Mouse (Mus musculus): ENCODE measurements around the gene Exoc3l.

The Exoc3l gene

GRCm38 (mm10) chr8:105295895-105296573 is at the start of gene Exoc3l:
TSS of gene Exoc3l (minus strand) at chr8:105296101.
- ATAC-seq (ENCODE audit: insufficient number of reproducible peaks, low FRiP score, low TSS enrichment), result no peak

- ATAC-seq (ENCODE audit: insufficient number of reproducible peaks, low FRiP score, low TSS enrichment), result no peak
Measured at GRCm38 (mm10) chr8:105345061-105345975, 49.4 kb upstream of the Exoc3l start.

- ATAC-seq (ENCODE audit: insufficient number of reproducible peaks, low FRiP score, low TSS enrichment), result no peak
Measured at GRCm38 (mm10) chr8:105343791-105344574, 48.1 kb upstream of the Exoc3l start.

- ATAC-seq (ENCODE audit: insufficient number of reproducible peaks, low FRiP score, low TSS enrichment), result no peak
Measured at GRCm38 (mm10) chr8:105342768-105343167, 46.9 kb upstream of the Exoc3l start.

GRCm38 (mm10) chr8:105341399-105341798 is 45.5 kb upstream of the Exoc3l start:
- no peak for ATAC-seq (ENCODE audit: insufficient number of reproducible peaks, low FRiP score, low TSS enrichment)

- ATAC-seq (ENCODE audit: insufficient number of reproducible peaks, low FRiP score, low TSS enrichment), result no peak
Measured at GRCm38 (mm10) chr8:105339886-105340635, 44.2 kb upstream of the Exoc3l start.

GRCm38 (mm10) chr8:105338992-105339391 is 43.1 kb upstream of the Exoc3l start:
- ATAC-seq (ENCODE audit: insufficient number of reproducible peaks, low FRiP score, low TSS enrichment), result no peak

GRCm38 (mm10) chr8:105336373-105337130 is 40.7 kb upstream of the Exoc3l start:
- ATAC-seq (ENCODE audit: insufficient number of reproducible peaks, low FRiP score, low TSS enrichment), result no peak

GRCm38 (mm10) chr8:105332523-105332922 is 36.6 kb upstream of the Exoc3l start:
- ATAC-seq (ENCODE audit: insufficient number of reproducible peaks, low FRiP score, low TSS enrichment), result no peak

- ATAC-seq (ENCODE audit: insufficient number of reproducible peaks, low FRiP score, low TSS enrichment), result no peak
Measured at GRCm38 (mm10) chr8:105331931-105332330, 36.0 kb upstream of the Exoc3l start.

- ATAC-seq (ENCODE audit: insufficient number of reproducible peaks, low FRiP score, low TSS enrichment), result no peak
Measured at GRCm38 (mm10) chr8:105331469-105331868, 35.6 kb upstream of the Exoc3l start.

GRCm38 (mm10) chr8:105330325-105330724 is 34.4 kb upstream of the Exoc3l start:
- ATAC-seq (ENCODE audit: insufficient number of reproducible peaks, low FRiP score, low TSS enrichment), result no peak

GRCm38 (mm10) chr8:105326968-105327367 is 31.1 kb upstream of the Exoc3l start:
- no peak for ATAC-seq (ENCODE audit: insufficient number of reproducible peaks, low FRiP score, low TSS enrichment)

- ATAC-seq (ENCODE audit: insufficient number of reproducible peaks, low FRiP score, low TSS enrichment), result peak; percentile 87
Measured at GRCm38 (mm10) chr8:105326141-105326672, 30.3 kb upstream of the Exoc3l start, which contains the start of the genes Lrrc29 and Tmem208. TSS of gene Lrrc29 (minus strand) at chr8:105326278. TSS of gene Tmem208 (plus strand) at chr8:105326354.

- ATAC-seq (ENCODE audit: insufficient number of reproducible peaks, low FRiP score, low TSS enrichment), result peak; percentile 64
Measured at GRCm38 (mm10) chr8:105325641-105326093, 29.8 kb upstream of the Exoc3l start.

GRCm38 (mm10) chr8:105323183-105323582 is 27.3 kb upstream of the Exoc3l start:
- ATAC-seq (ENCODE audit: insufficient number of reproducible peaks, low FRiP score, low TSS enrichment), result no peak

GRCm38 (mm10) chr8:105318662-105319190 is 22.8 kb upstream of the Exoc3l start:
- ATAC-seq (ENCODE audit: insufficient number of reproducible peaks, low FRiP score, low TSS enrichment), result no peak

GRCm38 (mm10) chr8:105317941-105318340 is 22.0 kb upstream of the Exoc3l start:
- no peak for ATAC-seq (ENCODE audit: insufficient number of reproducible peaks, low FRiP score, low TSS enrichment)
